ENCODE assay signal across 11 mouse cellular contexts in the genomic region with DNA sequence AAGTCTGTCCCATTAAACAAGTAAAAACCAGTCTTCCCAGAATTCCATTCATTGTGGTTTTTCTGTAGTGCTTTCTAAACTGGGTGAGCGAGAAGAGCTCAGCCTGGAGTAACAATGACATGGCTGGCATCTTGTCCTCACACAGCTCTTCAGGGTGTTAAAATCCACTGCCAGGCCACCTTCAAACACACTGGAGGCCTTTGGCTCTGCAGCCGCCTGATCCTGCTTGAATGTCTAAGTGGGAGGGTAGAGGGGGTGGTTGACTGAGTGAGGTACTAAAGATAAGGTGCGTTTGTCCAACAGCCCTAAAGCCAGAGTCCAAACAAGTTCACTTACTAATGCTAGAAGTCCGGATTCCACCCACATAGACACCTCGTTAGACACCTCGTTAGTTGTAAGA. TPM values are rescaled to one million over a fixed set of nuclear protein-coding genes. Genes with fewer than 3 reads are reported as not detected.
DNase-seq lines count a peak whose midpoint lies in the region; ATAC-seq and TF ChIP-seq lines count a peak whose summit lies in the region.
"Had no signal": no experiment of that assay in that cellular context is flagged by ENCODE, and none has a peak within 500 bp of the region (broad histone marks: within the 10 kb centered on the region; RNA-seq: fewer than 3 reads in every experiment).

No protein-coding gene starts in this region.

- peak overlapping the region; percentile 67 to 75 for H3K27ac ChIP-seq in heart, embryonic 14.5 days (replicated peaks in 1 of 2; ENCODE audit: control insufficient read depth in 1 of 2, insufficient read depth in 1 of 2, low read depth in 2 of 2, low read length in 2 of 2)
- H3K27ac ChIP-seq in neural tube, embryonic 13.5 days (replicated peaks) = peak overlapping the region; percentile 78

- peaks cover 9 to 17% of the 10 kb centered on the region in 2 experiments for H3K4me1 ChIP-seq in heart, embryonic 14.5 days (ENCODE audit: control insufficient read depth in 2 of 2, insufficient read depth in 2 of 2, low read length in 2 of 2)
- peaks cover 2% of the 10 kb centered on the region; the same call in 1 of the 2 replicates for H3K4me1 ChIP-seq in lung, adult 2 months (ENCODE audit: control insufficient read depth, insufficient read depth, low read length)
- peaks cover 60% of the 10 kb centered on the region for H3K4me1 ChIP-seq in neural tube, embryonic 13.5 days (replicated peaks)

- H3K27me3 ChIP-seq in heart, embryonic 14.5 days (ENCODE audit: control insufficient read depth, insufficient read depth, low read length) = no peaks in the 10 kb centered on the region
- no peaks in the 10 kb centered on the region for H3K27me3 ChIP-seq in neural tube, embryonic 13.5 days

- ATAC-seq in heart, embryonic 14.5 days (ENCODE audit: insufficient number of reproducible peaks, insufficient read depth, low FRiP score, low read depth) = peak; percentile 64; the same call in 1 of the 2 replicates
- ATAC-seq in neural tube, embryonic 13.5 days (ENCODE audit: low read depth) = no peak
- ATAC-seq in frontal cortex, adult (ENCODE audit: low TSS enrichment) = no peak
- no peak for ATAC-seq in megakaryocyte progenitor cell, adult 5-6 weeks (replicated peaks; ENCODE audit: poor library complexity)

- H3K36me3 ChIP-seq in heart, embryonic 14.5 days (ENCODE audit: control insufficient read depth, insufficient read depth, low read length) = peaks cover 17% of the 10 kb centered on the region
- peaks cover 4% of the 10 kb centered on the region; the same call in 1 of the 2 replicates for H3K36me3 ChIP-seq in neural tube, embryonic 13.5 days

- intact Hi-C loops in heart, postnatal 36 days (cut with DNase I) = loop anchor here (10.0 kb wide), 1 partner anchor 192 kb away; no protein-coding TSS in a partner anchor

- 21% methylated on average over 6 of the region's 6 CpGs for WGBS in heart, embryonic 14.5 days
- WGBS in lung, adult 2 months = 52% methylated on average over 6 of the region's 6 CpGs
- 18% methylated on average over 6 of the region's 6 CpGs for WGBS in neural tube, embryonic 13.5 days

- no peak overlapping the region for H3K4me3 ChIP-seq in heart, embryonic 14.5 days (ENCODE audit: control insufficient read depth in 1 of 2, insufficient read depth in 1 of 2, low read depth in 1 of 2, low read length in 2 of 2)
- no peak overlapping the region for H3K4me3 ChIP-seq in lung, adult 2 months (replicated peaks; ENCODE audit: extremely low read depth, low read depth, low read length)
- H3K4me3 ChIP-seq in neural tube, embryonic 13.5 days = no peak overlapping the region

- no peak for TF ChIP-seq POLR2A in lung, adult 2 months (IDR thresholded peaks at IDR 0.05; ENCODE audit: borderline replicate concordance, extremely low read depth, low read depth, low read length)

- no peak overlapping the region for H3K4me2 ChIP-seq in heart, embryonic 14.5 days (ENCODE audit: low read length)
- no peak overlapping the region for H3K4me2 ChIP-seq in neural tube, embryonic 13.5 days

- no peak overlapping the region for H3K9ac ChIP-seq in heart, embryonic 14.5 days (ENCODE audit: low read length)
- no peak overlapping the region for H3K9ac ChIP-seq in neural tube, embryonic 13.5 days

- H3K9me3 ChIP-seq in heart, embryonic 14.5 days (ENCODE audit: control insufficient read depth, low read length) = no peaks in the 10 kb centered on the region
- no peaks in the 10 kb centered on the region for H3K9me3 ChIP-seq in neural tube, embryonic 13.5 days

- no peak for TF ChIP-seq CTCF in lung, adult 2 months (IDR thresholded peaks at IDR 0.05; ENCODE audit: insufficient read depth, low read length)

- peak; percentile 35 to 46 for DNase-seq in heart, adult 9 months (ENCODE audit: low spot score in 2 of 2)
- no peak for DNase-seq in heart, postnatal 36 days
- DNase-seq in lung, adult 2 months = peak; percentile 29
- DNase-seq in kidney, postnatal 4 days = no peak
- DNase-seq: cerebellum, postnatal 14 days had no signal

RNA-seq across cellular contexts. Expression of a gene that starts 48.6 kb away (rescaled TPM):
- total RNA-seq in heart, postnatal 36 days (2021) = under 1 TPM in 1 of 2 experiments, not detected in 1; 0.08 TPM
- not detected in 2 replicates for polyA plus RNA-seq in heart, embryonic 14.5 days (2014; fragmentation: Nextera tagmentation; extraction: Ambion mirVana)
- polyA plus RNA-seq in lung, adult 2 months (2012; rRNA removed) = 0.05 and 0.13 TPM in 2 replicates
- polyA plus RNA-seq in neural tube, embryonic 13.5 days (2015; fragmentation: Nextera tagmentation; extraction: Ambion mirVana) = 21.8 and 22.7 TPM in 2 replicates
- total RNA-seq in megakaryocyte progenitor cell, adult 5-6 weeks (2015) = not detected in 2 replicates
- total RNA-seq in megakaryocyte progenitor cell, adult 5-6 weeks (2017) = not detected in 2 replicates
- total RNA-seq: gastrocnemius, adult 18-20 months; megakaryocyte-erythroid progenitor cell, adult 5-6 weeks had no signal

Comparison
In these comparisons a context has a peak if more than half of its experiments do, and no peak if none do; other contexts are left out.
1. DNase-seq: peak in heart, adult 9 months (2 of 2) and lung, adult 2 months (single experiment); none in heart, postnatal 36 days (0 of 2) and kidney, postnatal 4 days (0 of 2).
2. RNA of a gene that starts 48.6 kb away (polyA plus RNA-seq): 21.8 to 22.7 TPM in neural tube, embryonic 13.5 days; 0.05 to 0.13 TPM in lung, adult 2 months and not detected in heart, embryonic 14.5 days; every median in the first group is over 10 times any median in the second.